Mouse (Mus musculus): ENCODE results near the gene Ager. TPM values are rescaled to one million over a fixed set of nuclear protein-coding genes. Genes with fewer than 3 reads are reported as not detected.

The Ager gene
- polyA plus RNA-seq, 1 experiment from 2014 or later: 2.2 TPM

- no peak for ATAC-seq
- 0 out of 2 replicates have a peak within 1 kb of the TSS, but pooled peaks have one; percentile 17 for H3K27ac ChIP-seq
Observed at GRCm38 (mm10) chr17:34564003-34564421, 33.6 kb upstream of the Ager start, which contains the start of gene Notch4. Gene Notch4 (plus strand): TSS chr17:34564268.

DNA sequence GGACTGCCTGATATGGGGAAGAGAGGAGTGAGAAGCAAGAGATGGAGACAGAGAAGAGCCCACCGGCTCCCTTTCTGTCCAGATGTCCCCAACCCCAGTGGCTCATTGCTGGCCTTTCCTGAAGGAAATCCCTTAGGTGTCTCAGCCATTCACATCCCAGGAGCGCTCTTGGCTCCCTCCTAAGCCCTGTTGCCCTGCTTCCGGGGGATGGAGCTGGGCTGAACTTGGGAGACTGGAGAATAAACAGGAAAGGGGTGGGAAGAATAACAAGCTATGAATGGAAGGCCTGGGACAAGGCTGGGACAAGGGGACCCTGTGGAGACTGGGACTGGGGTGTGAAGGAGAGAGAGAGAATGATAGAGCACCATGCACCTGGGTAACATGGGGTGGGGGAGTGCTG, 32.9 kb upstream of the Ager start:
- Histone ChIP-seq H3K27me3 (0 out of 2 replicates have a peak, but pooled peaks cover 10% of the 10 kb centered on the region), H3K9me3 (no peaks in the 10 kb centered on the region), H3K4me1 (replicated peaks) (peaks cover 10% of the 10 kb centered on the region; the same call in 1 of the 2 replicates), H3K9ac (replicated peaks) (no peak overlapping the region), H3K4me2 (replicated peaks) (no peak overlapping the region; the same call in 1 of the 2 replicates), H3K27ac (0 out of 2 replicates have a peak overlapping the region, but pooled peaks have one; percentile 17), H3K36me3 (no peaks in the 10 kb centered on the region), H3K4me3 (replicated peaks) (no peak overlapping the region)
- WGBS: 62% methylated on average over 3 of the region's 3 CpGs
- ATAC-seq: no peak

More at GRCm38 (mm10) chr17:34564003-34564421, 33.6 kb upstream of the Ager start, which contains the start of gene Notch4:
- Histone ChIP-seq H3K36me3 (no peaks in the 10 kb centered on the region), H3K27me3 (0 out of 2 replicates have a peak, but pooled peaks cover 10% of the 10 kb centered on the region), H3K9me3 (no peaks in the 10 kb centered on the region), H3K4me2 (replicated peaks) (no peak within 1 kb of the TSS; the same call in 1 of the 2 replicates), H3K4me3 (replicated peaks) (no peak within 1 kb of the TSS), H3K9ac (replicated peaks) (no peak within 1 kb of the TSS), H3K4me1 (replicated peaks) (peaks cover 10% of the 10 kb centered on the region; the same call in 1 of the 2 replicates)
- WGBS: 21% methylated on average over 6 of the region's 6 CpGs

DNA sequence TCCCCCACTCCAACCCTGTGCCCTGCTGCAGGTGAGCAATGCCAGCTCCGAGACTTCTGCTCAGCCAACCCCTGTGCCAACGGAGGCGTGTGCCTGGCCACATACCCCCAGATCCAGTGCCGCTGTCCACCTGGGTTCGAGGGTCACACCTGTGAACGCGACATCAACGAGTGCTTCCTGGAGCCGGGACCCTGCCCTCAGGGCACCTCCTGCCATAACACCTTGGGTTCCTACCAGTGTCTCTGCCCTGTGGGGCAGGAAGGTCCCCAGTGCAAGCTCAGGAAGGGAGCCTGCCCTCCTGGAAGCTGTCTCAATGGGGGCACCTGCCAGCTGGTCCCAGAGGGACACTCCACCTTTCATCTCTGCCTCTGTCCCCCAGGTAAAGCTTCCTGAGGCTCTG, 30.4 kb upstream of the Ager start:
- no peak overlapping the region for H3K4me3 ChIP-seq (replicated peaks)
- H3K9ac ChIP-seq (replicated peaks): no peak overlapping the region
- H3K4me2 ChIP-seq (replicated peaks): no peak overlapping the region
- H3K4me1 ChIP-seq (replicated peaks): peaks cover 8% of the 10 kb centered on the region; the same call in 1 of the 2 replicates
- no peak for ATAC-seq
- H3K9me3 ChIP-seq: no peaks in the 10 kb centered on the region
- no peak overlapping the region for H3K27ac ChIP-seq
- H3K27me3 ChIP-seq: 0 out of 2 replicates have a peak, but pooled peaks cover 10% of the 10 kb centered on the region
- WGBS: 70% methylated on average over 9 of the region's 9 CpGs
- no peaks in the 10 kb centered on the region for H3K36me3 ChIP-seq

- H3K4me3 ChIP-seq (replicated peaks): no peak overlapping the region
- no peak for ATAC-seq
Observed at GRCm38 (mm10) chr17:34568421-34568820, 29.2 kb upstream of the Ager start.

DNA sequence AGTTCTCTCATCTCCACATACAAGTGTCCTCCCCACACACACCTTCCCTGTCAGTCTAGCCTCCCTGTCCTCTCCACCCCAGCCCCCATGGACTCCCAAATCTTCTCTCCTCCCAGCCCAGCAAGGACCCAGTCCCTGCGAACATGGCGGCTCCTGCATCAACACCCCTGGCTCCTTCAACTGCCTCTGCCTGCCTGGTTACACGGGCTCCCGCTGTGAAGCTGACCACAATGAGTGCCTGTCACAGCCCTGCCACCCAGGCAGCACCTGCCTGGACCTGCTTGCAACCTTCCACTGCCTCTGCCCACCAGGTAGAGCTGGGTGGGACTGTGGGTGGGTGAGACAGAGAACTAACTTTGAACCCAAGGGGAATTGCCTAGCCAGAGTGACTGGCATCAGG, 27.7 kb upstream of the Ager start:
- no peak overlapping the region for H3K27ac ChIP-seq
- no peaks in the 10 kb centered on the region for H3K36me3 ChIP-seq
- no peak overlapping the region for H3K4me2 ChIP-seq (replicated peaks)
- 0 out of 2 replicates have a peak, but pooled peaks cover 6% of the 10 kb centered on the region for H3K4me1 ChIP-seq (replicated peaks)
- H3K9ac ChIP-seq (replicated peaks): no peak overlapping the region; the same call in 1 of the 2 replicates
- WGBS: 74% methylated on average over 4 of the region's 4 CpGs
- H3K4me3 ChIP-seq (replicated peaks): no peak overlapping the region
- H3K9me3 ChIP-seq: no peaks in the 10 kb centered on the region
- H3K27me3 ChIP-seq: 0 out of 2 replicates have a peak, but pooled peaks cover 10% of the 10 kb centered on the region
- no peak for ATAC-seq

More at GRCm38 (mm10) chr17:34568421-34568820, 29.2 kb upstream of the Ager start:
- H3K4me2 ChIP-seq (replicated peaks): no peak overlapping the region
- H3K9ac ChIP-seq (replicated peaks): no peak overlapping the region
- no peaks in the 10 kb centered on the region for H3K36me3 ChIP-seq
- no peak overlapping the region for H3K27ac ChIP-seq
- H3K4me1 ChIP-seq (replicated peaks): peaks cover 12% of the 10 kb centered on the region; the same call in 1 of the 2 replicates
- H3K27me3 ChIP-seq: 0 out of 2 replicates have a peak, but pooled peaks cover 10% of the 10 kb centered on the region
- 82% methylated on average over 13 of the region's 13 CpGs for WGBS
- H3K9me3 ChIP-seq: no peaks in the 10 kb centered on the region

- 15% methylated on average over 5 of the region's 5 CpGs for WGBS
- H3K4me1 ChIP-seq (replicated peaks): 0 out of 2 replicates have a peak, but pooled peaks cover 6% of the 10 kb centered on the region
- H3K4me3 ChIP-seq (replicated peaks): no peak overlapping the region
- H3K27ac ChIP-seq: no peak overlapping the region
- no peak for ATAC-seq
- 0 out of 2 replicates have a peak, but pooled peaks cover 10% of the 10 kb centered on the region for H3K27me3 ChIP-seq
- no peaks in the 10 kb centered on the region for H3K36me3 ChIP-seq
- H3K4me2 ChIP-seq (replicated peaks): no peak overlapping the region
- H3K9ac ChIP-seq (replicated peaks): no peak overlapping the region
- no peaks in the 10 kb centered on the region for H3K9me3 ChIP-seq
Observed at GRCm38 (mm10) chr17:34571875-34572274, 25.8 kb upstream of the Ager start.

DNA sequence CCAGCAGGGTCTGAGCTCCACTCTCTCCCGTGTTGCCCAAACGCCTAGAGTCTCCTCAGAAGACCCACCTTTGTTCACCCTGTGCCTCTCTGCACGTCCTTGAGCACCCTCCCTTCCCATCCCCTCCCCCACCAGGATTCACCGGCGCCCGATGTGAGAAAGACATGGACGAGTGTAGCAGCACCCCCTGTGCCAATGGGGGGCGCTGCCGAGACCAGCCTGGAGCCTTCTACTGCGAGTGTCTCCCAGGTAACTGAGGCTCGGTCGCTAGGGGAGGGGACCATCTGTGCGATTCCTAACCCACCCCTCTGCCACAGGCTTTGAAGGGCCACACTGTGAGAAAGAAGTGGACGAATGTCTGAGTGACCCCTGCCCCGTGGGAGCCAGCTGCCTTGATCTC, 25.3 kb upstream of the Ager start:
- Histone ChIP-seq H3K4me2 (replicated peaks) (no peak overlapping the region), H3K9ac (replicated peaks) (no peak overlapping the region), H3K27ac (no peak overlapping the region), H3K9me3 (no peaks in the 10 kb centered on the region), H3K27me3 (0 out of 2 replicates have a peak, but pooled peaks cover 7% of the 10 kb centered on the region), H3K4me3 (replicated peaks) (no peak overlapping the region), H3K36me3 (no peaks in the 10 kb centered on the region), H3K4me1 (replicated peaks) (0 out of 2 replicates have a peak, but pooled peaks cover 6% of the 10 kb centered on the region)
- no peak for ATAC-seq
- 8% methylated on average over 15 of the region's 15 CpGs for WGBS

- H3K9ac ChIP-seq (replicated peaks): no peak overlapping the region
- no peak overlapping the region for H3K27ac ChIP-seq
- no peak overlapping the region for H3K4me3 ChIP-seq (replicated peaks)
- whole genome bisulfite sequencing: 71% methylated on average over 5 of the region's 5 CpGs
- 0 out of 2 replicates have a peak, but pooled peaks cover 6% of the 10 kb centered on the region for H3K4me1 ChIP-seq (replicated peaks)
- no peaks in the 10 kb centered on the region for H3K27me3 ChIP-seq
- no peaks in the 10 kb centered on the region for H3K9me3 ChIP-seq
- ATAC-seq: no peak
- no peak overlapping the region for H3K4me2 ChIP-seq (replicated peaks)
- no peaks in the 10 kb centered on the region for H3K36me3 ChIP-seq
Observed at GRCm38 (mm10) chr17:34576577-34576976, 21.1 kb upstream of the Ager start.

GRCm38 (mm10) chr17:34578070-34578469, 19.6 kb upstream of the Ager start:
- Histone ChIP-seq H3K27ac (no peak overlapping the region), H3K27me3 (no peaks in the 10 kb centered on the region), H3K4me3 (replicated peaks) (no peak overlapping the region), H3K4me1 (replicated peaks) (no peaks in the 10 kb centered on the region), H3K36me3 (no peaks in the 10 kb centered on the region), H3K4me2 (replicated peaks) (no peak overlapping the region), H3K9ac (replicated peaks) (no peak overlapping the region), H3K9me3 (no peaks in the 10 kb centered on the region)
- whole genome bisulfite sequencing: 88% methylated on average over 3 of the region's 3 CpGs
- no peak for ATAC-seq

DNA sequence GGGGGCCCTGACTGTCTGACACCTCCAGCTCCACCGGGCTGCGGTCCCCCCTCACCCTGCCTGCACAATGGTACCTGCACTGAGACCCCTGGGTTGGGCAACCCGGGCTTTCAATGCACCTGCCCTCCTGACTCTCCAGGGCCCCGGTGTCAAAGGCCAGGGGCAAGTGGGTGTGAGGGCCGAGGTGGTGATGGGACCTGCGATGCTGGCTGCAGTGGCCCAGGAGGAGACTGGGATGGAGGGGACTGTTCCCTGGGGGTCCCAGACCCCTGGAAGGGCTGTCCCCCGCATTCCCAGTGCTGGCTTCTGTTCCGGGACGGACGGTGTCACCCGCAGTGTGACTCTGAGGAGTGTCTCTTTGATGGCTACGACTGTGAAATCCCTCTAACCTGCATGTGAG, 15.1 kb upstream of the Ager start:
- no peaks in the 10 kb centered on the region for H3K9me3 ChIP-seq
- peaks cover 14% of the 10 kb centered on the region for H3K4me1 ChIP-seq (replicated peaks)
- no peaks in the 10 kb centered on the region for H3K36me3 ChIP-seq
- no peak for ATAC-seq
- 90% methylated on average over 12 of the region's 12 CpGs for WGBS
- H3K27ac ChIP-seq: no peak overlapping the region
- H3K9ac ChIP-seq (replicated peaks): 0 out of 2 replicates have a peak overlapping the region, but pooled peaks have one; percentile 1
- H3K27me3 ChIP-seq: no peaks in the 10 kb centered on the region
- no peak overlapping the region for H3K4me3 ChIP-seq (replicated peaks)
- H3K4me2 ChIP-seq (replicated peaks): no peak overlapping the region

DNA sequence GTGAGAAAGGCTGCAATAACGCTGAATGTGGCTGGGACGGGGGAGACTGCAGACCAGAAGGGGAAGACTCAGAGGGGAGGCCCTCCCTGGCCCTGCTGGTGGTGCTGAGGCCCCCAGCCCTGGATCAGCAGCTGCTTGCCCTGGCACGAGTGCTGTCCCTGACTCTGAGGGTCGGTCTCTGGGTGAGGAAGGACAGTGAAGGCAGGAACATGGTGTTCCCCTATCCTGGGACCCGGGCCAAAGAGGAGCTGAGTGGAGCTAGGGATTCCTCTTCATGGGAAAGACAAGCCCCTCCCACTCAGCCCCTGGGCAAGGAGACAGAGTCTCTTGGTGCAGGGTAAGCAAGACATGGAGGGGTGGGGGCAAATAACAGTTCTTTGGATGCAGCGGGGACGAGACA, 14.3 kb upstream of the Ager start:
- Histone ChIP-seq H3K36me3 (no peaks in the 10 kb centered on the region), H3K9ac (replicated peaks) (no peak overlapping the region), H3K4me2 (replicated peaks) (no peak overlapping the region), H3K27ac (no peak overlapping the region), H3K27me3 (no peaks in the 10 kb centered on the region), H3K4me1 (replicated peaks) (peaks cover 21% of the 10 kb centered on the region), H3K4me3 (replicated peaks) (no peak overlapping the region), H3K9me3 (no peaks in the 10 kb centered on the region)
- ATAC-seq: no peak
- 76% methylated on average over 7 of the region's 7 CpGs for WGBS

DNA sequence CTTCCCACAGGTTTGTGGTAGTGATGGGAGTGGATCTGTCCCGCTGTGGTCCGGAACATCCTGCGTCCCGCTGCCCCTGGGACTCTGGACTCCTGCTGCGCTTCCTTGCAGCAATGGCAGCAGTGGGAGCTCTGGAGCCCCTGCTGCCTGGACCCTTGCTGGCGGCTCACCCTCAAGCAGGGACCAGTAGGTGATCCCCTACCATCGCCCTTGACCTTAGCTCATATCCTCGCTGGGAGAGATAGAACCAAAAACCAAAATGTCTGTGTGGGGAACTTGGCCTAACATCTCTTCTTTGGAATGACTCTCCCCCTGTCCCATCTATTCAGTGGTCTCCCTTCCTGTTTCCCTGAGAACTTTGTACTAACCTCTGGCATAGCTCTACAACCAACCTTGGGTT, 13.8 kb upstream of the Ager start:
- Histone ChIP-seq H3K9ac (replicated peaks) (no peak overlapping the region), H3K36me3 (no peaks in the 10 kb centered on the region), H3K9me3 (no peaks in the 10 kb centered on the region), H3K4me2 (replicated peaks) (no peak overlapping the region), H3K4me3 (replicated peaks) (no peak overlapping the region), H3K27ac (no peak overlapping the region), H3K4me1 (replicated peaks) (peaks cover 25% of the 10 kb centered on the region), H3K27me3 (no peaks in the 10 kb centered on the region)
- 85% methylated on average over 8 of the region's 8 CpGs for WGBS
- no peak for ATAC-seq
